Comparison of ENCODE assay signal across 24 mouse cellular contexts in genomic region chr7:127308431-127308830, GRCm38 (mm10). TPM values are rescaled to one million over a fixed set of nuclear protein-coding genes. Genes with fewer than 3 reads are reported as not detected.
A peak's percentile ranks its signal among the peaks of the same experiment; 100 is the strongest.
DNase-seq lines count a peak whose midpoint lies in the region; ATAC-seq and TF ChIP-seq lines count a peak whose summit lies in the region.
"Had no signal": no experiment of that assay in that cellular context is flagged by ENCODE, and none has a peak within 500 bp of the region (broad histone marks: within the 10 kb centered on the region; RNA-seq: fewer than 3 reads in every experiment).

No protein-coding gene starts in this region.

- H3K36me3 ChIP-seq in liver, adult 2 months (ENCODE audit: control insufficient read depth, insufficient read depth, low read length): no peaks in the 10 kb centered on the region
- no peaks in the 10 kb centered on the region for H3K36me3 ChIP-seq in liver, embryonic 12.5 days
- H3K36me3 ChIP-seq in intestine, embryonic 16.5 days (ENCODE audit: control insufficient read depth, insufficient read depth, low read length): no peaks in the 10 kb centered on the region
- H3K36me3 ChIP-seq in stomach, embryonic 15.5 days: no peaks in the 10 kb centered on the region
- H3K36me3 ChIP-seq in lung, postnatal 0 days (ENCODE audit: insufficient read depth, low read length): no peaks in the 10 kb centered on the region
- H3K36me3 ChIP-seq: embryonic facial prominence, embryonic 10.5 days; forebrain, embryonic 15.5 days; G1E; limb, embryonic 12.5 days; neural tube, embryonic 13.5 days had no signal

- 42% methylated on average over 2 of the region's 2 CpGs for WGBS in liver, adult 2 months
- 74% methylated on average over 2 of the region's 2 CpGs for WGBS in liver, embryonic 12.5 days (ENCODE audit: insufficient replicate concordance)
- WGBS in intestine, embryonic 16.5 days: 73% methylated on average over 2 of the region's 2 CpGs
- 81% methylated on average over 2 of the region's 2 CpGs for WGBS in stomach, embryonic 15.5 days
- 72% methylated on average over 2 of the region's 2 CpGs for WGBS in lung, postnatal 0 days
- 77% methylated on average over 2 of the region's 2 CpGs for WGBS in cerebellum, adult 2 months

- H3K27me3 ChIP-seq in liver, adult 2 months (ENCODE audit: control insufficient read depth, insufficient read depth, low read length): no peaks in the 10 kb centered on the region
- H3K27me3 ChIP-seq in liver, embryonic 12.5 days (replicated peaks): no peaks in the 10 kb centered on the region
- H3K27me3 ChIP-seq in intestine, embryonic 16.5 days (replicated peaks; ENCODE audit: control insufficient read depth, insufficient read depth, low read length): no peaks in the 10 kb centered on the region
- H3K27me3 ChIP-seq in stomach, embryonic 15.5 days (replicated peaks): no peaks in the 10 kb centered on the region
- no peaks in the 10 kb centered on the region for H3K27me3 ChIP-seq in lung, postnatal 0 days (replicated peaks; ENCODE audit: insufficient read depth, low read length)
- H3K27me3 ChIP-seq in cerebellum, adult 2 months (ENCODE audit: control insufficient read depth, insufficient read depth, low read length): no peaks in the 10 kb centered on the region
- H3K27me3 ChIP-seq: CH12.LX; forebrain, embryonic 15.5 days; limb, embryonic 12.5 days; neural tube, embryonic 13.5 days; Patski had no signal

- no peak overlapping the region for H3K9ac ChIP-seq in liver, adult 2 months (ENCODE audit: low read depth, low read length)
- H3K9ac ChIP-seq in liver, embryonic 12.5 days: no peak overlapping the region
- H3K9ac ChIP-seq in intestine, embryonic 16.5 days (ENCODE audit: low read depth, low read length): no peak overlapping the region
- H3K9ac ChIP-seq in stomach, embryonic 15.5 days: no peak overlapping the region
- no peak overlapping the region for H3K9ac ChIP-seq in lung, postnatal 0 days (replicated peaks; ENCODE audit: low read depth)
- H3K9ac ChIP-seq: forebrain, embryonic 15.5 days; hindbrain, embryonic 14.5 days; limb, embryonic 12.5 days; lung, embryonic 14.5 days; neural tube, embryonic 13.5 days had no signal

- TF ChIP-seq EP300 in lung, postnatal 0 days (IDR thresholded peaks at IDR 0.05): no peak

- peak; percentile 83 for DNase-seq in liver, adult 2 months (ENCODE audit: extremely low read depth, low read depth, low spot score)
- DNase-seq in thymus, postnatal 25 days: peak; percentile 33
- no peak for DNase-seq in lung, postnatal 0 days (ENCODE audit: low spot score)
- no peak for DNase-seq in cerebellum, adult 2 months
- no peak for DNase-seq in frontal cortex, adult 2 months (ENCODE audit: extremely low spot score in 1 of 2, low spot score in 1 of 2)
- DNase-seq: adrenal gland, postnatal 25 days; gastrocnemius, postnatal 25 days; heart, adult 2 months had no signal

- TF ChIP-seq CTCF in liver, adult 2 months (IDR thresholded peaks at IDR 0.05; ENCODE audit: low read depth, low read length): no peak
- TF ChIP-seq CTCF in lung, postnatal 0 days (IDR thresholded peaks at IDR 0.05): no peak
- no peak for TF ChIP-seq CTCF in cerebellum, adult 2 months (IDR thresholded peaks at IDR 0.05; ENCODE audit: borderline replicate concordance, insufficient read depth, low read depth, low read length)

- no peaks in the 10 kb centered on the region for H3K9me3 ChIP-seq in liver, embryonic 12.5 days (replicated peaks)
- no peaks in the 10 kb centered on the region for H3K9me3 ChIP-seq in intestine, embryonic 16.5 days (ENCODE audit: control insufficient read depth, low read length)
- no peaks in the 10 kb centered on the region for H3K9me3 ChIP-seq in stomach, embryonic 15.5 days
- no peaks in the 10 kb centered on the region for H3K9me3 ChIP-seq in lung, postnatal 0 days (ENCODE audit: low read length)
- H3K9me3 ChIP-seq: embryonic facial prominence, embryonic 10.5 days; forebrain, embryonic 15.5 days; G1E; limb, embryonic 12.5 days; neural tube, embryonic 13.5 days had no signal

- H3K4me1 ChIP-seq in liver, adult 2 months (ENCODE audit: control insufficient read depth, insufficient read depth, low read length): no peaks in the 10 kb centered on the region; the same call in 1 of the 2 replicates
- H3K4me1 ChIP-seq in liver, embryonic 12.5 days: no peaks in the 10 kb centered on the region
- no peaks in the 10 kb centered on the region for H3K4me1 ChIP-seq in intestine, embryonic 16.5 days (ENCODE audit: control insufficient read depth, insufficient read depth, low read length)
- no peaks in the 10 kb centered on the region for H3K4me1 ChIP-seq in stomach, embryonic 15.5 days
- no peaks in the 10 kb centered on the region for H3K4me1 ChIP-seq in lung, postnatal 0 days (ENCODE audit: insufficient read depth, low read depth, low read length)
- H3K4me1 ChIP-seq in cerebellum, adult 2 months (ENCODE audit: control insufficient read depth, insufficient read depth, low read length): no peaks in the 10 kb centered on the region
- H3K4me1 ChIP-seq: forebrain, embryonic 15.5 days; limb, embryonic 12.5 days; neural tube, embryonic 13.5 days had no signal

- H3K27ac ChIP-seq in liver, adult 2 months (replicated peaks; ENCODE audit: insufficient read depth, low read depth, low read length): no peak overlapping the region
- no peak overlapping the region for H3K27ac ChIP-seq in liver, embryonic 12.5 days
- H3K27ac ChIP-seq in intestine, embryonic 16.5 days (ENCODE audit: low read length): no peak overlapping the region
- H3K27ac ChIP-seq in stomach, embryonic 15.5 days: 0 out of 2 replicates have a peak overlapping the region, but pooled peaks have one; percentile 33
- H3K27ac ChIP-seq in lung, postnatal 0 days (ENCODE audit: low read length): no peak overlapping the region
- no peak overlapping the region for H3K27ac ChIP-seq in cerebellum, adult 2 months (ENCODE audit: insufficient read depth, low read length)
- H3K27ac ChIP-seq: embryonic facial prominence, embryonic 10.5 days; forebrain, embryonic 15.5 days; heart, adult 2 months; hindbrain, embryonic 14.5 days; layer of hippocampus, adult 2 months; limb, embryonic 12.5 days; neural tube, embryonic 13.5 days had no signal

- no peak for TF ChIP-seq POLR2A in liver, adult 2 months (IDR thresholded peaks at IDR 0.05; ENCODE audit: extremely low read depth, insufficient read depth, low read length)
- TF ChIP-seq POLR2A in cerebellum, adult 2 months (IDR thresholded peaks at IDR 0.05; ENCODE audit: borderline replicate concordance, insufficient read depth, low read length): no peak

- no peak overlapping the region for H3K4me2 ChIP-seq in liver, embryonic 12.5 days
- no peak overlapping the region for H3K4me2 ChIP-seq in intestine, embryonic 16.5 days (ENCODE audit: low read depth, low read length)
- H3K4me2 ChIP-seq in stomach, embryonic 15.5 days: no peak overlapping the region
- H3K4me2 ChIP-seq in lung, postnatal 0 days (replicated peaks; ENCODE audit: low read depth, low read length): no peak overlapping the region
- H3K4me2 ChIP-seq: forebrain, embryonic 15.5 days; hindbrain, embryonic 14.5 days; limb, embryonic 12.5 days; lung, embryonic 14.5 days; neural tube, embryonic 13.5 days had no signal

- ATAC-seq in liver, embryonic 12.5 days: no peak
- ATAC-seq in intestine, embryonic 16.5 days: peak; percentile 79
- ATAC-seq in stomach, embryonic 15.5 days (ENCODE audit: insufficient read depth, low FRiP score, low read depth): peak; percentile 58; the same call in 1 of the 2 replicates
- no peak for ATAC-seq in lung, postnatal 0 days
- ATAC-seq: activated CD4-positive, CD25-positive, alpha-beta regulatory T cell, adult 4 months; inflammation-experienced regulatory T-cells, adult 6 months; Patski had no signal

- H3K4me3 ChIP-seq in liver, adult 2 months (ENCODE audit: insufficient read depth, low read depth, low read length): no peak overlapping the region
- no peak overlapping the region for H3K4me3 ChIP-seq in liver, embryonic 12.5 days
- H3K4me3 ChIP-seq in intestine, embryonic 16.5 days (ENCODE audit: low read length): no peak overlapping the region
- no peak overlapping the region for H3K4me3 ChIP-seq in stomach, embryonic 15.5 days (replicated peaks)
- no peak overlapping the region for H3K4me3 ChIP-seq in lung, postnatal 0 days (ENCODE audit: low read depth, low read length)
- H3K4me3 ChIP-seq in cerebellum, adult 2 months (replicated peaks; ENCODE audit: insufficient read depth, low read depth, low read length): no peak overlapping the region
- H3K4me3 ChIP-seq: embryonic facial prominence, embryonic 10.5 days; forebrain, embryonic 15.5 days; heart, adult 2 months; layer of hippocampus, adult 2 months; limb, embryonic 12.5 days; myocyte; neural tube, embryonic 13.5 days had no signal

- H3K79me2 ChIP-seq in liver, adult 2 months (ENCODE audit: control insufficient read depth, insufficient read depth, low read length): no peaks in the 10 kb centered on the region

RNA-seq across cellular contexts. Expression of gene Itgal, which starts 12.4 kb away (rescaled TPM):
- total RNA-seq in liver, adult 2 months (2014; rRNA removed): 4.3 and 5.2 TPM in 2 replicates
- 3.9 and 6.8 TPM in 2 replicates for polyA plus RNA-seq in liver, adult 2 months (2012; rRNA removed)
- polyA plus RNA-seq in liver, embryonic 12.5 days (2016; fragmentation: Nextera tagmentation; extraction: Ambion mirVana): 6.0 and 6.3 TPM in 2 replicates
- polyA plus RNA-seq in intestine, embryonic 16.5 days (2015; fragmentation: Nextera tagmentation; extraction: Ambion mirVana): 2.4 and 2.8 TPM in 2 replicates
- 2.7 TPM in 2 replicates for polyA plus RNA-seq in stomach, embryonic 15.5 days (2015; fragmentation: Nextera tagmentation; extraction: Ambion mirVana)
- 3.7 and 3.8 TPM in 2 replicates for polyA plus RNA-seq in lung, postnatal 0 days (2015; fragmentation: Nextera tagmentation; extraction: Ambion mirVana)
- 0.87 and 1.4 TPM in 2 replicates for polyA plus RNA-seq in cerebellum, adult 2 months (2012; rRNA removed)
- 0.66 and 0.88 TPM in 2 replicates for polyA plus RNA-seq in frontal cortex, adult 2 months (2012; rRNA removed)

RNA-seq across cellular contexts. Expression of gene Sephs2, which starts 34.6 kb away (rescaled TPM):
- 939 and 948 TPM in 2 replicates for total RNA-seq in liver, adult 2 months (2014; rRNA removed)
- polyA plus RNA-seq in liver, adult 2 months (2012; rRNA removed): 388 and 524 TPM in 2 replicates
- 170 and 172 TPM in 2 replicates for polyA plus RNA-seq in liver, embryonic 12.5 days (2016; fragmentation: Nextera tagmentation; extraction: Ambion mirVana)
- polyA plus RNA-seq in intestine, embryonic 16.5 days (2015; fragmentation: Nextera tagmentation; extraction: Ambion mirVana): 187 and 224 TPM in 2 replicates
- 139 and 163 TPM in 2 replicates for polyA plus RNA-seq in stomach, embryonic 15.5 days (2015; fragmentation: Nextera tagmentation; extraction: Ambion mirVana)
- 59.4 and 66.9 TPM in 2 replicates for polyA plus RNA-seq in lung, postnatal 0 days (2015; fragmentation: Nextera tagmentation; extraction: Ambion mirVana)
- 31.1 and 31.7 TPM in 2 replicates for polyA plus RNA-seq in cerebellum, adult 2 months (2012; rRNA removed)
- polyA plus RNA-seq in frontal cortex, adult 2 months (2012; rRNA removed): 22.2 and 27.6 TPM in 2 replicates

RNA-seq across cellular contexts. Expression of gene Zfp768, which starts 37.0 kb away (rescaled TPM):
- total RNA-seq in liver, adult 2 months (2014; rRNA removed): 7.7 and 9.5 TPM in 2 replicates
- 21.2 and 28.0 TPM in 2 replicates for polyA plus RNA-seq in liver, adult 2 months (2012; rRNA removed)
- polyA plus RNA-seq in liver, embryonic 12.5 days (2016; fragmentation: Nextera tagmentation; extraction: Ambion mirVana): 4.8 and 5.2 TPM in 2 replicates
- polyA plus RNA-seq in intestine, embryonic 16.5 days (2015; fragmentation: Nextera tagmentation; extraction: Ambion mirVana): 21.9 and 23.4 TPM in 2 replicates
- 13.1 and 17.4 TPM in 2 replicates for polyA plus RNA-seq in stomach, embryonic 15.5 days (2015; fragmentation: Nextera tagmentation; extraction: Ambion mirVana)
- 12.5 and 12.8 TPM in 2 replicates for polyA plus RNA-seq in lung, postnatal 0 days (2015; fragmentation: Nextera tagmentation; extraction: Ambion mirVana)
- polyA plus RNA-seq in cerebellum, adult 2 months (2012; rRNA removed): 21.2 TPM in 2 replicates
- polyA plus RNA-seq in frontal cortex, adult 2 months (2012; rRNA removed): 14.8 and 16.2 TPM in 2 replicates

RNA-seq across cellular contexts. Expression of gene Dctpp1, which starts 47.9 kb away (rescaled TPM):
- total RNA-seq in liver, adult 2 months (2014; rRNA removed): 61.5 and 70.2 TPM in 2 replicates
- 70.7 and 73.4 TPM in 2 replicates for polyA plus RNA-seq in liver, adult 2 months (2012; rRNA removed)
- polyA plus RNA-seq in liver, embryonic 12.5 days (2016; fragmentation: Nextera tagmentation; extraction: Ambion mirVana): 163 and 167 TPM in 2 replicates
- polyA plus RNA-seq in intestine, embryonic 16.5 days (2015; fragmentation: Nextera tagmentation; extraction: Ambion mirVana): 176 and 195 TPM in 2 replicates
- polyA plus RNA-seq in stomach, embryonic 15.5 days (2015; fragmentation: Nextera tagmentation; extraction: Ambion mirVana): 164 and 181 TPM in 2 replicates
- 35.7 and 36.4 TPM in 2 replicates for polyA plus RNA-seq in lung, postnatal 0 days (2015; fragmentation: Nextera tagmentation; extraction: Ambion mirVana)
- polyA plus RNA-seq in cerebellum, adult 2 months (2012; rRNA removed): 23.8 and 25.6 TPM in 2 replicates
- 27.9 and 30.1 TPM in 2 replicates for polyA plus RNA-seq in frontal cortex, adult 2 months (2012; rRNA removed)

Comparison
In these comparisons a context has a peak if more than half of its experiments do, and no peak if none do; other contexts are left out.
1. DNase-seq: peak in liver, adult 2 months (single experiment) and thymus, postnatal 25 days (single experiment); none in lung, postnatal 0 days (single experiment), cerebellum, adult 2 months (0 of 2) and frontal cortex, adult 2 months (0 of 2).
2. ATAC-seq: peak in intestine, embryonic 16.5 days (single experiment) and stomach, embryonic 15.5 days (single experiment); none in liver, embryonic 12.5 days (single experiment) and lung, postnatal 0 days (single experiment).